Mouse (Mus musculus): Measurements from ENCODE around the gene Dok5.

- TF ChIP-seq POLR2A (IDR thresholded peaks at IDR 0.05; ENCODE audit: borderline replicate concordance, low read depth, low read length) = no peak
- no peak for TF ChIP-seq CTCF (IDR thresholded peaks at IDR 0.05; ENCODE audit: low read depth, low read length)
These were observed 1.9 kb upstream of the Dok5 start for GRCm38 (mm10) chr2:170729661-170730060.
